Mouse (Mus musculus) gastrocnemius, postnatal 25 days (tissue): Measurements from ENCODE around the gene Skap2. TPM values are rescaled to one million over a fixed set of nuclear protein-coding genes. Genes with fewer than 3 reads are reported as not detected.

Source experiments
- DNase-seq: peaks from one replicate; pipeline ENCODE4 v3.0.0; 2022
- total RNA-seq, 2 experiments: library from RNA; stranded (reverse); gene quantifications; 1 replicate in 1 of 2; 2 replicates in 1 of 2; pipeline ENCODE4 v1.2.3; 2021

The Skap2 gene
- total RNA-seq, 2 experiments from 2014 or later, result 2.1 to 6.6 TPM

GRCm38 (mm10) chr6:52005616-52005962 is 6.8 kb downstream of the Skap2 start:
- no peak for DNase-seq

GRCm38 (mm10) chr6:52004995-52005394 is 7.4 kb downstream of the Skap2 start:
- DNase-seq, result no peak

GRCm38 (mm10) chr6:52002676-52003075 is 9.7 kb downstream of the Skap2 start:
- no peak for DNase-seq

- DNase-seq, result no peak
Measured at GRCm38 (mm10) chr6:51999157-51999478, 13.2 kb downstream of the Skap2 start.

- no peak for DNase-seq
Measured at GRCm38 (mm10) chr6:51998409-51999156, 13.8 kb downstream of the Skap2 start.

GRCm38 (mm10) chr6:51987999-51988398 is 24.4 kb downstream of the Skap2 start:
- no peak for DNase-seq

- no peak for DNase-seq
Measured at GRCm38 (mm10) chr6:51977638-51978037, 34.7 kb downstream of the Skap2 start.

GRCm38 (mm10) chr6:51975751-51976150 is 36.6 kb downstream of the Skap2 start:
- DNase-seq, result no peak

GRCm38 (mm10) chr6:51958992-51959391 is 53.4 kb downstream of the Skap2 start:
- no peak for DNase-seq

GRCm38 (mm10) chr6:51956048-51956792 is 56.1 kb downstream of the Skap2 start:
- no peak for DNase-seq

- DNase-seq, result no peak
Measured at GRCm38 (mm10) chr6:51947661-51948060, 64.7 kb downstream of the Skap2 start.

- DNase-seq, result no peak
Measured at GRCm38 (mm10) chr6:51944916-51945315, 67.4 kb downstream of the Skap2 start.

- DNase-seq, result no peak
Measured at GRCm38 (mm10) chr6:51933998-51934397, 78.4 kb downstream of the Skap2 start.

- no peak for DNase-seq
Measured at GRCm38 (mm10) chr6:51933034-51933611, 79.2 kb downstream of the Skap2 start.

- DNase-seq, result no peak
Measured at GRCm38 (mm10) chr6:51927101-51927500, 85.2 kb downstream of the Skap2 start.

GRCm38 (mm10) chr6:51921831-51922230 is 90.5 kb downstream of the Skap2 start:
- DNase-seq, result no peak

- DNase-seq, result no peak
Measured at GRCm38 (mm10) chr6:51908495-51908894, 103.9 kb downstream of the Skap2 start.

GRCm38 (mm10) chr6:51905659-51906058 is 106.7 kb downstream of the Skap2 start:
- no peak for DNase-seq

GRCm38 (mm10) chr6:51901544-51901943 is 110.8 kb downstream of the Skap2 start:
- no peak for DNase-seq

- DNase-seq, result no peak
Measured at GRCm38 (mm10) chr6:51898318-51898994, 113.9 kb downstream of the Skap2 start.

- no peak for DNase-seq
Measured at GRCm38 (mm10) chr6:51895753-51896152, 116.6 kb downstream of the Skap2 start.

GRCm38 (mm10) chr6:51894717-51895116 is 117.6 kb downstream of the Skap2 start:
- DNase-seq, result no peak

GRCm38 (mm10) chr6:51890356-51890755 is 122.0 kb downstream of the Skap2 start:
- DNase-seq, result no peak
